ENCODE assay signal across 1 mouse cellular context in genomic region chr6:47810181-47810580, GRCm38 (mm10).
TF ChIP-seq lines count a peak whose summit lies in the region.

No protein-coding gene starts in this region.

TF ChIP-seq in MEL, 35 proteins besides CTCF, POLR2A, EP300 and RAD21 (continued from another document):
- no peak for TF ChIP-seq GABPA (IDR thresholded peaks at IDR 0.05; ENCODE audit: low read depth, low read length)
